Mouse (Mus musculus): ENCODE measurements at regions not wholly inside any gene's neighbourhood (a gene's known extent, or its start where the extent isn't known, plus 50 kb on each side); places are given as distances from the start of the nearest gene placed in this dataset.

DNA sequence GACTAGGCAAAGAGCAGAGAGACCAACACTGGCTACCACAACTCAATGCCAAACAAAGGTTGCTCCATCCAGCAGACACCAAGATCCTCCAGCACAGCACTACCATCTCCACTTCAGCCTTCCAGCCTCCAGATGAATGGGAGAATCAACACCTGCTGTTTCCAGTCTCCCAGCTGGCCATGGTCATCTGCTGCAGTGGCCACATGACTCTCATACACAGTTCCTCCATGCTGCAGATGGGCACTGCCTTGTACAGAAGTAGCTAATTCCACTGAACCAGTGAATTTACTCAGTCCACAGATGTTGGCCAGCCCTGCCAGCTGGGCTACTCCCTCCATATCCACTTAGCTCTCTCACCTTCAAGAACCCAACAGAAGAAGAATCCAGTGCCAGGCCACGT, 63.0 kb upstream of the Vstm5 start:
- intact Hi-C loops (cut with DNase I) = no loop called here
- no peak for DNase-seq

DNA sequence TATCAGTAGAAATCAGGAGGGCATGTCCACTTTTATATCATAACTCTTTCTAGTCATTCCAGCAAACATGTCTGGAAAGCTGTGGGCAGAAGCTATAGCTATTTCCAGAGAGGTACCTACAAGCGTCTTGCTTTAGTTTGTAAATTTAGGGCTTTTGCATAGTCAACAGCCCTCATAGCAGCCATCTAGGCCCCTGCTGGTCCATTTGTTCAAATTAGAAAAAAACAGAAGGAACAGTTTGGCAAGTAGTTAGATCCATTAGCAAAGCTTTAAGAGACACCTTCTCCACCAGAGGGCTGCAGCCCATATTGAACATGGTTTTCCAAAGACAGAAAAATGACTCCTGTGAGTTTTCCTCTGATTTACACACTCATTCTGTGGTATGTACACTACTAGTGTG, 63.4 kb upstream of the Vstm5 start:
- DNase-seq = no peak
- intact Hi-C loops (cut with DNase I) = no loop called here

DNA sequence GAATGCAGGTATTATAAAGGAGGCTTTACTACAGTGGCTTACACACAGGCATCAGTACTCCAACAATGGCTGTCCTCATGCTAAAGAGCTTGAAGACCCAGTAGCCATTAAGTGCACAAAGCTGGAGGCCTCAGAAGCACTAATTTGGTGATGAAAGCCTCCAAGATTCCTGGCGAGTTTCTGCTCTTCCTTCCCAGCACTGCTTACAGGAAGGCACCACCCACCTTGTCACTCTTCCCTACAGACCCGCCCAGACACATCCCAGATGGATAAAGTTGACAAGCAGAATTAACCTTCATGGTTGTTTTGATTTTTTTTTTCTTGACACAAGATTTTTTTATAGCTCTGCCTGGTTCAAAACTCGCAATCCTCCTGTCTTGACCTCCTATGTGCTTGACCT, 59.0 kb upstream of the Hephl1 start:
- intact Hi-C loops (cut with DNase I) = loop anchor here (2.0 kb wide), 1 partner anchor 138 kb away; no protein-coding TSS in a partner anchor
- peak in 1 of 2 experiments; percentile 4 for DNase-seq

DNA sequence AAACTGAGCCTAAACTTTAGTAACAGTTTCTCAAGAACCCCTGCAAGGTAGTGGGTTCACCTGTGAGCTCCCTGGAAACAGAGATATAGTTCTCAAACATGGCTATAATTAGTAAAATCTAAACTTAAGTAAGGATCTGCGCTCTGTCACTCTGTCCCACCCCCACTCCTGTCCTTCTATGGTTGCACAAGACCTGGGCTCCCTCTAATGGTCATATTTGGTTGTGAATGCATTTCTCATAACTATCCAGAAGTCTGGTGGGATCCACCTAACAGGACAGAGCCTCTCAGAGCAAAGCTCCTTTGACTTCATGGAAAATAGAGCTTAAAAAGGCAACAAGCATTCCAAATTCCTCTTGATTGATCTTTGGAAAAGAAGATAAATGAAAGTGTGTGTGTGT, 57.8 kb upstream of the Hephl1 start:
- peak in 1 of 2 experiments; percentile 16 for DNase-seq
- intact Hi-C loops (cut with DNase I) = loop anchor here (2.0 to 10.0 kb wide), 2 partner anchors 137 to 305 kb away; partner anchors contain the start of gene Gpr83

DNA sequence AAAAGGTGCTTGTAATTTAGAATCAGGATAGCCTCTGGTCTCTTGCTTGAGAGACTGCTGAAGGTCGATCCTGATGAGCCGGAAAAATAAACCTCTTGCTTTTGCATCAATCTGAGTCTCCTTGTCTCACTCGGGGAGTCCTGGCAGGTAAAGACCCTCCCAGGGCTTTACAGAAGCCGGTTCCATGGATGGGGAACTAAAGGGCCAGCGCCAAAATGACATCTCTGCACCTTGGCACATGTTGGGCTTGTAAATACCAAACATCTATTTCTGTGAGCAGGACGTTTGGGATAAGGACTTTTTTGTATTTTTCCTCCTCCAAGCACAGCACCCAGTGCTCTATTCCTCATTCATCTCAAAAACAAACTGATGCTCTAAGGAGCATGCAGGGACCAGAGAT, 57.1 kb upstream of the Hephl1 start:
- DNase-seq = no peak
- intact Hi-C loops (cut with DNase I) = loop anchor here (10.0 kb wide), 1 partner anchor 304 kb away; the partner anchor contains the start of gene Gpr83

DNA sequence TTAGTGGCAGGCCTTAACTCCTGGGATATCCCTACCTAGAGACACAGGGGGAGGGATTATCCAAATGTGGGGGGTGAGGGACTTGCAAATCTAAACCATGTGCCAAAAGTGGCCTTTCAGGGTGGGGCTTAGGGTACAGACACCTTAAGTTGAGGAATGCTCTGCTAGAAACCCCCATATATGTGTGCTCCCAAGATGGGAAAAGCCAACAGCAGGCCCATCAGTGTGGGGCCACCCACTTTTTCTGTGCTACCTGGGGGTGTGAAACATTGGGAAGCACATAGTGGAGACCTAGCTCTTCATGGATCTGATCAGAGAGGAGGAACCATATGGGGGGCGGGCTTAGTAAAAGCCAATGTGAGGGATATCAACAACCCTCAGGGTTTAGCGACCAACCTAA, 55.0 kb upstream of the Hephl1 start:
- no peak for DNase-seq
- intact Hi-C loops (cut with DNase I) = loop anchor here (10.0 kb wide), 1 partner anchor 302 kb away; the partner anchor contains the start of gene Gpr83

DNA sequence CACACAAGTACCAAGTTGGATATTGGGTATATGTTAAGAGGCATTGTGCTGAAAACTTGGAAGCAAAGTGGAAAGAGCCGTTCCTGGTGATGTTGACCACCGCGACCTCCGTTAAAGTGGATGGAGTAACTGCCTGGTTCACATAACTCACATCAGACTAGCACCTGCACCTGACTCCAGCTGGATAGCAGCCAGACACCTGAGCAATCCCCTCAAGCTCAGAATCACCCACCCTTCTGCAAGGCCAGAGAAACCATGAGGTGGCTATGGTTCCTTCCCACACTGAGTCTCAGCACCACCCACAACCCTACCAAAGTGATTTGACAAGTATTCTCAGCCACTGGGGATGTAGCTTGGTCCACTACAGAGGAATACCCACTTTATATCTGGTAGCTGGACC, 54.6 kb upstream of the Hephl1 start:
- intact Hi-C loops (cut with DNase I) = loop anchor here (10.0 kb wide), 1 partner anchor 302 kb away; the partner anchor contains the start of gene Gpr83
- DNase-seq = no peak
